Mouse (Mus musculus): ENCODE results near the gene Large2. TPM values are rescaled to one million over a fixed set of nuclear protein-coding genes. Genes with fewer than 3 reads are reported as not detected.

Large2 gene
- polyA plus RNA-seq, 2 experiments: 2.3 to 3.1 TPM

DNA sequence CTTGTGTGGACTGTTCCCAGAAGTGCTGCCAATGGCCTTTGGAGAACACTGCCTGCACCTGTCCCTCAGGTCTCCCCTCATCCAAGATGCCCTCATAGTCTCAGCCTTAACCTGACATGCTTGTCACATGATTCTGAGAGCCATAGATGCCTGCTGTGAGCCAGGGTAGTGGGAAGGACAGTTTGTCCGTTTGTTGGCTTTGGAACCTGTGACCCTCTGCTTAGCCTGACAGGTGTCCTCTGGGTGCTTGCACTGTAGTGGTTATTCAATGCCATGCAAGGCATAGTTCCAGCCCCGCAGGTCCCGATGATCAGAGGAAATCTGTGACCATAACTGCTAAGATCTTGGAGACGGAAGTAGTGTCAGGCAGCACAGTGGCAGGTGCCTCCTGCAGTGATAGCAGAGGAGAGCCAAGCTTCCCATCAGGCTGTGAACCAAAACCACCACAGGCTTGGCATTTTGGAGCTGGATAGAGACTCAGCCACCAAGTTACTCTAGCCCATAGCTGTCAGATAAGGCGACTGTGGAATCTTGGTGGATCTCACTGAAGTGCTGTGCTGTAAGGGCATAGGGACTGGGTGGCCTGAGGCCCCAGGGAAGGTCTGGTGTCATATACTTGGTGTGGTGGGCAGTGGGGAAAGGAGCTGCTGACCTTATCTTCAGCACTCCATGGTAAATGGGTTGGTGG, 7.4 kb upstream of the Large2 start, which contains the start of gene 1700029I15Rik:
TSS of gene 1700029I15Rik (plus strand) at position 638 of the 688 bp plus-strand sequence.
- no peak for TF ChIP-seq CTCF (IDR thresholded peaks at IDR 0.05; ENCODE audit: low read depth)
- no peak for TF ChIP-seq EP300 (IDR thresholded peaks at IDR 0.05; ENCODE audit: low read depth)
- H3K36me3 ChIP-seq (replicated peaks; ENCODE audit: control insufficient read depth, insufficient read depth, low read depth): peaks cover 6% of the 10 kb centered on the region; the same call in 1 of the 2 replicates
- 70% methylated on average over 5 of the region's 5 CpGs for WGBS (ENCODE audit: insufficient replicate concordance)
- no peak within 1 kb of the TSS for H3K4me2 ChIP-seq (ENCODE audit: low read depth)
- ATAC-seq (ENCODE audit: insufficient read depth): no peak
- no peaks in the 10 kb centered on the region; the same call in 1 of the 2 replicates for H3K27me3 ChIP-seq (ENCODE audit: control insufficient read depth, insufficient read depth, low read length)
- H3K4me3 ChIP-seq (ENCODE audit: insufficient read depth in 1 of 2, low read depth in 2 of 2, low read length in 2 of 2): no peak within 1 kb of the TSS
- H3K9ac ChIP-seq (replicated peaks): no peak within 1 kb of the TSS
- no peak for DNase-seq (ENCODE audit: low read depth in 3 of 3, low spot score in 3 of 3)
- no peak within 1 kb of the TSS for H3K27ac ChIP-seq
- H3K4me1 ChIP-seq (replicated peaks; ENCODE audit: control insufficient read depth in 2 of 2, insufficient read depth in 2 of 2, low read length in 1 of 2): no peaks in the 10 kb centered on the region
- H3K9me3 ChIP-seq (ENCODE audit: control insufficient read depth, low read length): no peaks in the 10 kb centered on the region

- no peak for TF ChIP-seq EP300 (IDR thresholded peaks at IDR 0.05; ENCODE audit: low read depth)
- TF ChIP-seq CTCF (IDR thresholded peaks at IDR 0.05; ENCODE audit: low read depth): no peak
- Histone ChIP-seq H3K9me3 (ENCODE audit: control insufficient read depth, low read length) (no peaks in the 10 kb centered on the region), H3K4me2 (ENCODE audit: low read depth) (no peak overlapping the region), H3K27me3 (ENCODE audit: control insufficient read depth, insufficient read depth, low read length) (no peaks in the 10 kb centered on the region), H3K36me3 (replicated peaks; ENCODE audit: control insufficient read depth, insufficient read depth, low read depth) (peaks cover 6% of the 10 kb centered on the region; the same call in 1 of the 2 replicates), H3K4me1 (replicated peaks; ENCODE audit: control insufficient read depth in 2 of 2, insufficient read depth in 2 of 2, low read length in 1 of 2) (peaks cover 0 to 4% of the 10 kb centered on the region in 2 experiments; a peak in 3 of 4 replicates), H3K9ac (replicated peaks) (no peak overlapping the region), H3K27ac (no peak overlapping the region), H3K4me3 (ENCODE audit: insufficient read depth in 1 of 2, low read depth in 2 of 2, low read length in 2 of 2) (no peak overlapping the region)
- WGBS (ENCODE audit: insufficient replicate concordance): 81% methylated on average over 5 of the region's 5 CpGs
- DNase-seq (ENCODE audit: low read depth in 3 of 3, low spot score in 3 of 3) (no peak), ATAC-seq (ENCODE audit: insufficient read depth) (no peak)
These were observed 6.5 kb upstream of the Large2 start for GRCm38 (mm10) chr2:92381161-92381560.

- no peak for TF ChIP-seq CTCF (IDR thresholded peaks at IDR 0.05; ENCODE audit: low read depth)
- no peak for TF ChIP-seq EP300 (IDR thresholded peaks at IDR 0.05; ENCODE audit: low read depth)
- no peaks in the 10 kb centered on the region for H3K9me3 ChIP-seq (ENCODE audit: control insufficient read depth, low read length)
- WGBS (ENCODE audit: insufficient replicate concordance): 69% methylated on average over 6 of the region's 6 CpGs
- H3K4me2 ChIP-seq (ENCODE audit: low read depth): no peak overlapping the region
- no peak overlapping the region for H3K4me3 ChIP-seq (ENCODE audit: insufficient read depth in 1 of 2, low read depth in 2 of 2, low read length in 2 of 2)
- no peak for DNase-seq (ENCODE audit: low read depth in 3 of 3, low spot score in 3 of 3)
- peaks cover 0 to 7% of the 10 kb centered on the region in 2 experiments; a peak in 3 of 4 replicates for H3K4me1 ChIP-seq (replicated peaks; ENCODE audit: control insufficient read depth in 2 of 2, insufficient read depth in 2 of 2, low read length in 1 of 2)
- no peak for ATAC-seq (ENCODE audit: insufficient read depth)
- no peak overlapping the region for H3K27ac ChIP-seq
- H3K9ac ChIP-seq (replicated peaks): no peak overlapping the region
- H3K36me3 ChIP-seq (replicated peaks; ENCODE audit: control insufficient read depth, insufficient read depth, low read depth): peaks cover 6% of the 10 kb centered on the region; the same call in 1 of the 2 replicates
- no peaks in the 10 kb centered on the region for H3K27me3 ChIP-seq (ENCODE audit: control insufficient read depth, insufficient read depth, low read length)
These were observed 5.9 kb upstream of the Large2 start for GRCm38 (mm10) chr2:92380495-92381050.

DNA sequence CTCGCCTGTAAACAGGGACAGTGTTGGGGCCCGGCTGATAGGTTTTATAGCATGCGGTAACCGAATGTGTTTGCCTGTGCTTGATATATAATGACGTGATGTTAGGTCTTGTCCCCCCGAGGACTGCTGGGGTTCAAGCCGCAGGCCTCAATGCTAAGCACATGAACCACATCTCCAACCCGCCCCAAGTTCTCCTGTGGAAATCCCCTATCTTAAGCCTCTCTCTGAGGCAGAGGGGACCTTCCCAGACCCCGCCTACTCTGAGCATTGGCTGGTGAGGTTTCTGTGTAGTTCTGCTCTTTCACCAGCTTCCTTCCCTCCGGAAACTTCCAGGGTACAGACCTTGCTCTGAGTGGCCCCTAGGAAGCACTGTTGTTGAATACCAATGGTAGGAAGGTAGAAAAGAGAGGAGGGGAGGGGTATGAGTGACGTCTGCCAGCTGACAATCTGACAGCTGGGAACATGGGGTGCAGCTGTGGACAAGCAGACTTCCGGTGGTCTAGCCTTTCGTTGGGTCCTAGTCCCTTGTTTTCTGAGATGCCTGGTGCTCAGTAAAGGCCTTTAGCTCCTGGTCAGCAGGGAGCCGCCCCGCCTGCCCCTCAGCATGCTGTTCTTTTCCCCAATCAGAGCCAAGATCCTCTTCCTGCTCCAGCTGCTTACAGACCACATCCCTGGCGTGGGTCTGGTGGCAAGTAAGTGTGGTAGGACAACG, 5.3 kb upstream of the Large2 start:
- no peak for TF ChIP-seq CTCF (IDR thresholded peaks at IDR 0.05; ENCODE audit: low read depth)
- H3K4me1 ChIP-seq (replicated peaks; ENCODE audit: control insufficient read depth in 2 of 2, insufficient read depth in 2 of 2, low read length in 1 of 2): peaks cover 0 to 7% of the 10 kb centered on the region in 2 experiments; a peak in 3 of 4 replicates
- no peaks in the 10 kb centered on the region for H3K27me3 ChIP-seq (ENCODE audit: control insufficient read depth, insufficient read depth, low read length)
- peaks cover 6% of the 10 kb centered on the region; the same call in 1 of the 2 replicates for H3K36me3 ChIP-seq (replicated peaks; ENCODE audit: control insufficient read depth, insufficient read depth, low read depth)
- H3K9ac ChIP-seq (replicated peaks): no peak overlapping the region
- DNase-seq (ENCODE audit: low read depth in 3 of 3, low spot score in 3 of 3) (no peak), ATAC-seq (ENCODE audit: insufficient read depth) (no peak)
- H3K4me3 ChIP-seq (ENCODE audit: insufficient read depth in 1 of 2, low read depth in 2 of 2, low read length in 2 of 2): no peak overlapping the region
- H3K27ac ChIP-seq: no peak overlapping the region
- no peaks in the 10 kb centered on the region for H3K9me3 ChIP-seq (ENCODE audit: control insufficient read depth, low read length)
- H3K4me2 ChIP-seq (ENCODE audit: low read depth): no peak overlapping the region
- 77% methylated on average over 17 of the region's 17 CpGs for WGBS (ENCODE audit: insufficient replicate concordance)

GRCm38 (mm10) chr2:92377320-92377719, 2.7 kb upstream of the Large2 start:
- WGBS (ENCODE audit: insufficient replicate concordance): 88% methylated on average over 7 of the region's 7 CpGs
- Histone ChIP-seq H3K4me1 (replicated peaks; ENCODE audit: control insufficient read depth in 2 of 2, insufficient read depth in 2 of 2, low read length in 1 of 2) (peaks cover 4 to 13% of the 10 kb centered on the region in 2 experiments; a peak in 3 of 4 replicates), H3K9ac (replicated peaks) (no peak overlapping the region), H3K4me2 (ENCODE audit: low read depth) (no peak overlapping the region), H3K27ac (no peak overlapping the region), H3K9me3 (ENCODE audit: control insufficient read depth, low read length) (no peaks in the 10 kb centered on the region), H3K4me3 (ENCODE audit: insufficient read depth in 1 of 2, low read depth in 2 of 2, low read length in 2 of 2) (no peak overlapping the region), H3K36me3 (replicated peaks; ENCODE audit: control insufficient read depth, insufficient read depth, low read depth) (peaks cover 6% of the 10 kb centered on the region; the same call in 1 of the 2 replicates), H3K27me3 (ENCODE audit: control insufficient read depth, insufficient read depth, low read length) (peaks cover 2% of the 10 kb centered on the region)
- TF ChIP-seq EP300 (IDR thresholded peaks at IDR 0.05; ENCODE audit: low read depth): no peak
- TF ChIP-seq CTCF (IDR thresholded peaks at IDR 0.05; ENCODE audit: low read depth): no peak
- DNase-seq (ENCODE audit: low read depth in 3 of 3, low spot score in 3 of 3) (no peak), ATAC-seq (ENCODE audit: insufficient read depth) (no peak)

Data from liver, embryonic 14.5 days (tissue).